Comparison of ENCODE assay signal across 8 mouse cellular contexts in the genomic region with DNA sequence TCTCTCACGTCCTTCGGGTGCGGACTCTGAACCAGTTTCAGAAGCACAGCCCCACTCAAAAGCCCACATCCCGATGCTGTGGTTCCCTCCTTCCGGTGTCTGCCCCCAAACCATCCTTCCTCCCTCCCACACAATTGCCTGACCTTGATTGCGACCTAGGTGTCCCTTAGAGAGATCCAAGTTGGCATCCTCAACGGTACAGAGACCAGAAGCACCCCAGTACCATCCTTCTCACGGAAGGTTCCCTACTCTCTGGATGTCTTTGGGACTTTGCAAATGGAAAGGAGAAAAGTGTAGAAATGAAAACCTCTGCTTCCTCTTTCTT. TPM values are rescaled to one million over a fixed set of nuclear protein-coding genes. Genes with fewer than 3 reads are reported as not detected.
DNase-seq lines count a peak whose midpoint lies in the region; ATAC-seq and TF ChIP-seq lines count a peak whose summit lies in the region.

No protein-coding gene starts in this region.

- intact Hi-C loops in heart, postnatal 36 days (cut with DNase I), result loop anchor here (2.0 to 5.0 kb wide), 2 partner anchors 36 to 211 kb away; a partner anchor contains a TSS

- TF ChIP-seq POLR2A in bone marrow, adult 2 months (IDR thresholded peaks at IDR 0.05; ENCODE audit: borderline replicate concordance, control insufficient read depth, low read depth, low read length), result no peak

- H3K9ac ChIP-seq in heart, postnatal 0 days (replicated peaks; ENCODE audit: low read depth, low read length), result no peak overlapping the region; the same call in 1 of the 2 replicates
- peak overlapping the region; percentile 63 for H3K9ac ChIP-seq in hindbrain, embryonic 13.5 days

- H3K27ac ChIP-seq in heart, postnatal 0 days (ENCODE audit: low read depth), result peak overlapping the region; percentile 46; the same call in 1 of the 2 replicates
- H3K27ac ChIP-seq in bone marrow, adult 2 months (ENCODE audit: control insufficient read depth, insufficient read depth, low read depth, low read length, poor library complexity), result peak overlapping the region; percentile 70
- no peak overlapping the region for H3K27ac ChIP-seq in hindbrain, embryonic 13.5 days
- peak overlapping the region; percentile 80 for H3K27ac ChIP-seq in midbrain, embryonic 10.5 days (replicated peaks)

- DNase-seq in heart, postnatal 0 days (ENCODE audit: low spot score), result no peak
- DNase-seq in heart, postnatal 36 days, result no peak
- DNase-seq in midbrain, embryonic 10.5 days (ENCODE audit: low spot score), result no peak
- DNase-seq in cerebellum, postnatal 36 days, result no peak
- DNase-seq in cerebellum, adult 9-11 months, result no peak
- DNase-seq in adrenal gland, adult 18-20 months (ENCODE audit: low spot score in 2 of 2), result no peak

- ATAC-seq in heart, postnatal 0 days (ENCODE audit: insufficient read depth, low read depth), result no peak
- ATAC-seq in hindbrain, embryonic 13.5 days (ENCODE audit: low FRiP score), result peak; percentile 54

- no peaks in the 10 kb centered on the region for H3K27me3 ChIP-seq in heart, postnatal 0 days (ENCODE audit: control insufficient read depth, insufficient read depth, low read length)
- 0 out of 2 replicates have a peak, but pooled peaks cover 4% of the 10 kb centered on the region for H3K27me3 ChIP-seq in hindbrain, embryonic 13.5 days
- H3K27me3 ChIP-seq in midbrain, embryonic 10.5 days (ENCODE audit: low read depth, poor library complexity, severe bottlenecking), result peaks cover 5% of the 10 kb centered on the region; the same call in 1 of the 2 replicates

- peak overlapping the region; percentile 52 for H3K4me2 ChIP-seq in heart, postnatal 0 days (ENCODE audit: low read depth, low read length)
- H3K4me2 ChIP-seq in hindbrain, embryonic 13.5 days, result peak overlapping the region; percentile 47

- H3K9me3 ChIP-seq in heart, postnatal 0 days (replicated peaks; ENCODE audit: control insufficient read depth, low read length), result no peaks in the 10 kb centered on the region
- no peaks in the 10 kb centered on the region for H3K9me3 ChIP-seq in hindbrain, embryonic 13.5 days
- no peaks in the 10 kb centered on the region for H3K9me3 ChIP-seq in midbrain, embryonic 10.5 days (replicated peaks)

- no peak for TF ChIP-seq CTCF in heart, postnatal 0 days (IDR thresholded peaks at IDR 0.05; ENCODE audit: low read depth)
- no peak for TF ChIP-seq CTCF in bone marrow, adult 2 months (IDR thresholded peaks at IDR 0.05; ENCODE audit: control insufficient read depth, insufficient read depth, low read length)

- no peak for TF ChIP-seq EP300 in heart, postnatal 0 days (IDR thresholded peaks at IDR 0.05; ENCODE audit: low read depth)

- no peaks in the 10 kb centered on the region for H3K4me1 ChIP-seq in heart, postnatal 0 days (ENCODE audit: control insufficient read depth, insufficient read depth)
- H3K4me1 ChIP-seq in bone marrow, adult 2 months (ENCODE audit: control insufficient read depth, insufficient read depth, low read length), result no peaks in the 10 kb centered on the region; the same call in 1 of the 2 replicates
- H3K4me1 ChIP-seq in hindbrain, embryonic 13.5 days (replicated peaks), result peaks cover 4% of the 10 kb centered on the region; the same call in 1 of the 2 replicates
- H3K4me1 ChIP-seq in midbrain, embryonic 10.5 days, result peaks cover 9% of the 10 kb centered on the region; the same call in 1 of the 2 replicates

- WGBS in heart, postnatal 0 days, result 42% methylated on average over 8 of the region's 8 CpGs
- 9% methylated on average over 8 of the region's 8 CpGs for WGBS in bone marrow, adult 2 months
- WGBS in hindbrain, embryonic 13.5 days, result 57% methylated on average over 8 of the region's 8 CpGs
- WGBS in midbrain, embryonic 10.5 days, result 53% methylated on average over 8 of the region's 8 CpGs

- no peaks in the 10 kb centered on the region for H3K36me3 ChIP-seq in heart, postnatal 0 days (replicated peaks; ENCODE audit: control insufficient read depth, insufficient read depth, low read length)
- H3K36me3 ChIP-seq in hindbrain, embryonic 13.5 days, result no peaks in the 10 kb centered on the region
- no peaks in the 10 kb centered on the region for H3K36me3 ChIP-seq in midbrain, embryonic 10.5 days

- H3K4me3 ChIP-seq in heart, postnatal 0 days (ENCODE audit: low read depth, low read length), result peak overlapping the region; percentile 26
- H3K4me3 ChIP-seq in bone marrow, adult 2 months (replicated peaks; ENCODE audit: control insufficient read depth, low read depth, low read length), result peak overlapping the region; percentile 62
- peak overlapping the region; percentile 34 for H3K4me3 ChIP-seq in hindbrain, embryonic 13.5 days
- peak overlapping the region; percentile 43 for H3K4me3 ChIP-seq in midbrain, embryonic 10.5 days

RNA-seq across cellular contexts. Expression of a gene that starts 5.0 kb away (rescaled TPM):
- total RNA-seq in heart, postnatal 0 days (2014; rRNA removed; ENCODE audit: low replicate concordance), result 2.8 TPM in 1 of 2 replicates, not detected in the other
- polyA plus RNA-seq in heart, postnatal 0 days (2015; fragmentation: Nextera tagmentation; extraction: Ambion mirVana), result not detected in 2 replicates
- total RNA-seq in heart, postnatal 36 days (2021), result not detected
- polyA plus RNA-seq in bone marrow, adult 2 months (2011; ENCODE audit: insufficient read depth, insufficient read length, low replicate concordance, missing spikeins), result 1.1 TPM in 1 of 2 replicates, not detected in the other
- polyA plus RNA-seq in hindbrain, embryonic 13.5 days (2015; fragmentation: Nextera tagmentation; extraction: Ambion mirVana), result not detected in 2 replicates
- not detected in 2 replicates for polyA plus RNA-seq in midbrain, embryonic 10.5 days (2016; fragmentation: Nextera tagmentation; extraction: Ambion mirVana)
- under 1 TPM in 1 of 2 experiments, not detected in 1; 0.38 TPM for total RNA-seq in adrenal gland, adult 18-20 months (2021)

RNA-seq across cellular contexts. Expression of a gene that starts 14.2 kb away (rescaled TPM):
- total RNA-seq in heart, postnatal 0 days (2014; rRNA removed; ENCODE audit: low replicate concordance), result 26.6 and 44.0 TPM in 2 replicates
- 81.7 and 82.4 TPM in 2 replicates for polyA plus RNA-seq in heart, postnatal 0 days (2015; fragmentation: Nextera tagmentation; extraction: Ambion mirVana)
- 10 to 100 TPM; 25.3 to 29.8 TPM for total RNA-seq in heart, postnatal 36 days (2021)
- 37.7 and 76.5 TPM in 2 replicates for polyA plus RNA-seq in bone marrow, adult 2 months (2011; ENCODE audit: insufficient read depth, insufficient read length, low replicate concordance, missing spikeins)
- polyA plus RNA-seq in hindbrain, embryonic 13.5 days (2015; fragmentation: Nextera tagmentation; extraction: Ambion mirVana), result 65.1 and 69.0 TPM in 2 replicates
- polyA plus RNA-seq in midbrain, embryonic 10.5 days (2016; fragmentation: Nextera tagmentation; extraction: Ambion mirVana), result 44.8 and 48.4 TPM in 2 replicates
- total RNA-seq in adrenal gland, adult 18-20 months (2021), result 10 to 100 TPM; 49.7 to 58.0 TPM

RNA-seq across cellular contexts. Expression of a gene that starts 21.0 kb away (rescaled TPM):
- 18.7 and 27.0 TPM in 2 replicates for total RNA-seq in heart, postnatal 0 days (2014; rRNA removed; ENCODE audit: low replicate concordance)
- 7.3 and 8.8 TPM in 2 replicates for polyA plus RNA-seq in heart, postnatal 0 days (2015; fragmentation: Nextera tagmentation; extraction: Ambion mirVana)
- under 1 TPM; 0.39 to 0.62 TPM for total RNA-seq in heart, postnatal 36 days (2021)
- 88.6 and 105 TPM in 2 replicates for polyA plus RNA-seq in bone marrow, adult 2 months (2011; ENCODE audit: insufficient read depth, insufficient read length, low replicate concordance, missing spikeins)
- polyA plus RNA-seq in hindbrain, embryonic 13.5 days (2015; fragmentation: Nextera tagmentation; extraction: Ambion mirVana), result 8.4 and 8.9 TPM in 2 replicates
- 48.5 and 52.8 TPM in 2 replicates for polyA plus RNA-seq in midbrain, embryonic 10.5 days (2016; fragmentation: Nextera tagmentation; extraction: Ambion mirVana)
- total RNA-seq in adrenal gland, adult 18-20 months (2021), result 1 to 10 TPM; 1.1 to 1.9 TPM

RNA-seq across cellular contexts. Expression of a gene that starts 24.1 kb away (rescaled TPM):
- total RNA-seq in heart, postnatal 0 days (2014; rRNA removed; ENCODE audit: low replicate concordance), result 0.08 and 0.81 TPM in 2 replicates
- polyA plus RNA-seq in heart, postnatal 0 days (2015; fragmentation: Nextera tagmentation; extraction: Ambion mirVana), result 3.4 TPM in 2 replicates
- total RNA-seq in heart, postnatal 36 days (2021), result 1 to 10 TPM in 1 of 2 experiments, under 1 TPM in 1; 0.89 to 1.6 TPM
- 186 and 275 TPM in 2 replicates for polyA plus RNA-seq in bone marrow, adult 2 months (2011; ENCODE audit: insufficient read depth, insufficient read length, low replicate concordance, missing spikeins)
- 3.5 and 4.7 TPM in 2 replicates for polyA plus RNA-seq in hindbrain, embryonic 13.5 days (2015; fragmentation: Nextera tagmentation; extraction: Ambion mirVana)
- 1.4 and 1.8 TPM in 2 replicates for polyA plus RNA-seq in midbrain, embryonic 10.5 days (2016; fragmentation: Nextera tagmentation; extraction: Ambion mirVana)
- 1 to 10 TPM; 2.6 to 2.8 TPM for total RNA-seq in adrenal gland, adult 18-20 months (2021)

RNA-seq across cellular contexts. Expression of a gene that starts 28.3 kb away (rescaled TPM):
- total RNA-seq in heart, postnatal 0 days (2014; rRNA removed; ENCODE audit: low replicate concordance), result 4.6 TPM in 1 of 2 replicates, not detected in the other
- 0.80 and 1.1 TPM in 2 replicates for polyA plus RNA-seq in heart, postnatal 0 days (2015; fragmentation: Nextera tagmentation; extraction: Ambion mirVana)
- total RNA-seq in heart, postnatal 36 days (2021), result under 1 TPM in 1 of 2 experiments, not detected in 1; 0.22 TPM
- polyA plus RNA-seq in bone marrow, adult 2 months (2011; ENCODE audit: insufficient read depth, insufficient read length, low replicate concordance, missing spikeins), result 1.5 TPM in 1 of 2 replicates, not detected in the other
- polyA plus RNA-seq in hindbrain, embryonic 13.5 days (2015; fragmentation: Nextera tagmentation; extraction: Ambion mirVana), result 0.19 and 0.25 TPM in 2 replicates
- polyA plus RNA-seq in midbrain, embryonic 10.5 days (2016; fragmentation: Nextera tagmentation; extraction: Ambion mirVana), result 0.67 and 0.69 TPM in 2 replicates
- total RNA-seq in adrenal gland, adult 18-20 months (2021), result under 1 TPM; 0.56 to 0.61 TPM
